In the genomic region with DNA sequence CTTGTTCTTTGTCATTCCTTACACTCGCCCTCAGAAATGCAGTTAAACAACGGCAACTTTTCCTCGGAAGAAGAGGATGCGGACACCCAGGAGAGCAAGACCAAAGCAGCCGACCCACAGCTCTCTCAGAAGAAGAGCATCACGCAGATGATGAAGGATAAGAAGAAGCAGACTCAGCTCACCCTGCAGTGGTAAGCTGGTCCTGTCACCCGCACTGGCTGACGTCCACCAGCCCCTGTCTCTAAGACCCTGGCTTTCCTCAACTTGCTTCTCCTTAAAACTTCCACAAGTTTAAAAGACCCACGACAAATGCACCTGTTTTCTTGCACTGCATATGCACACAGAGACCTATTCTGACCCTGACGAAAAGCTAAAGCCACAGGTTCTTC, we compare ENCODE assay signal across 9 mouse cellular contexts. TPM values are rescaled to one million over a fixed set of nuclear protein-coding genes. Genes with fewer than 3 reads are reported as not detected.
A peak's percentile ranks its signal among the peaks of the same experiment; 100 is the strongest.
DNase-seq lines count a peak whose midpoint lies in the region; ATAC-seq and TF ChIP-seq lines count a peak whose summit lies in the region.
"Had no signal": no experiment of that assay in that cellular context is flagged by ENCODE, and none has a peak within 500 bp of the region (broad histone marks: within the 10 kb centered on the region; RNA-seq: fewer than 3 reads in every experiment).

No protein-coding gene starts in this region.

- H3K9ac ChIP-seq in forebrain, embryonic 12.5 days, result no peak overlapping the region
- no peak overlapping the region for H3K9ac ChIP-seq in limb, embryonic 14.5 days (ENCODE audit: low read depth, low read length, severe bottlenecking)
- no peak overlapping the region for H3K9ac ChIP-seq in stomach, embryonic 14.5 days (replicated peaks; ENCODE audit: low read depth, low read length)

- peaks cover 16% of the 10 kb centered on the region for H3K4me1 ChIP-seq in megakaryocyte, embryonic 14.5 days
- peaks cover 11% of the 10 kb centered on the region for H3K4me1 ChIP-seq in forebrain, embryonic 12.5 days
- H3K4me1 ChIP-seq in limb, embryonic 14.5 days (ENCODE audit: control insufficient read depth, insufficient read depth, low read length), result peaks cover 4% of the 10 kb centered on the region; the same call in 1 of the 2 replicates
- no peaks in the 10 kb centered on the region for H3K4me1 ChIP-seq in stomach, embryonic 14.5 days (ENCODE audit: control insufficient read depth, insufficient read depth, low read length)

- H3K9me3 ChIP-seq in megakaryocyte, embryonic 14.5 days, result 0 out of 2 replicates have a peak, but pooled peaks cover 7% of the 10 kb centered on the region
- no peaks in the 10 kb centered on the region for H3K9me3 ChIP-seq in forebrain, embryonic 12.5 days
- H3K9me3 ChIP-seq in limb, embryonic 14.5 days (ENCODE audit: control insufficient read depth, low read length), result no peaks in the 10 kb centered on the region
- H3K9me3 ChIP-seq in stomach, embryonic 14.5 days (ENCODE audit: control insufficient read depth, low read depth, low read length), result no peaks in the 10 kb centered on the region

- peak overlapping the region; percentile 98 for H3K4me2 ChIP-seq in forebrain, embryonic 12.5 days
- peak overlapping the region; percentile 75 for H3K4me2 ChIP-seq in limb, embryonic 14.5 days (replicated peaks; ENCODE audit: low read depth, low read length, severe bottlenecking)
- H3K4me2 ChIP-seq in stomach, embryonic 14.5 days (replicated peaks; ENCODE audit: low read depth, low read length), result peak overlapping the region; percentile 72

- no peak for ATAC-seq in megakaryocyte, adult 5-6 weeks (ENCODE audit: poor library complexity, severe bottlenecking)
- ATAC-seq in forebrain, embryonic 12.5 days (ENCODE audit: low FRiP score), result no peak; the same call in 1 of the 2 replicates
- ATAC-seq in limb, embryonic 14.5 days (ENCODE audit: low FRiP score, low read depth), result no peak
- ATAC-seq in stomach, embryonic 14.5 days (ENCODE audit: insufficient number of reproducible peaks, insufficient read depth, low FRiP score, low read depth), result no peak
- ATAC-seq in CD4-positive, CD25-positive, alpha-beta regulatory T cell, adult 4 months, result no peak

- WGBS in forebrain, embryonic 12.5 days, result 3% methylated on average over 10 of the region's 10 CpGs
- WGBS in limb, embryonic 14.5 days, result 18% methylated on average over 10 of the region's 10 CpGs
- WGBS in stomach, embryonic 14.5 days, result 16% methylated on average over 10 of the region's 10 CpGs

- no peak for DNase-seq in limb, embryonic 14.5 days (ENCODE audit: low spot score)
- DNase-seq in urinary bladder, postnatal 10 days (ENCODE audit: low spot score), result no peak
- no peak for DNase-seq in right cerebral cortex, adult 18-20 months

- H3K36me3 ChIP-seq in megakaryocyte, embryonic 14.5 days (replicated peaks; ENCODE audit: low read length), result no peaks in the 10 kb centered on the region
- no peaks in the 10 kb centered on the region for H3K36me3 ChIP-seq in forebrain, embryonic 12.5 days (replicated peaks)
- no peaks in the 10 kb centered on the region for H3K36me3 ChIP-seq in limb, embryonic 14.5 days (ENCODE audit: control insufficient read depth, insufficient read depth, low read length)
- H3K36me3 ChIP-seq in stomach, embryonic 14.5 days (ENCODE audit: control insufficient read depth, insufficient read depth, low read length), result no peaks in the 10 kb centered on the region

- peak overlapping the region; percentile 89 for H3K4me3 ChIP-seq in megakaryocyte, embryonic 14.5 days (replicated peaks)
- H3K4me3 ChIP-seq in forebrain, embryonic 12.5 days (replicated peaks), result peak overlapping the region; percentile 51
- peak overlapping the region; percentile 39 for H3K4me3 ChIP-seq in limb, embryonic 14.5 days (replicated peaks; ENCODE audit: low read length)
- peak overlapping the region; percentile 43 for H3K4me3 ChIP-seq in stomach, embryonic 14.5 days (ENCODE audit: low read depth, low read length)

- no peak overlapping the region for H3K27ac ChIP-seq in forebrain, embryonic 12.5 days
- H3K27ac ChIP-seq in limb, embryonic 14.5 days (replicated peaks; ENCODE audit: low read depth, low read length), result no peak overlapping the region
- no peak overlapping the region for H3K27ac ChIP-seq in stomach, embryonic 14.5 days (ENCODE audit: low read length)

- H3K27me3 ChIP-seq in megakaryocyte, embryonic 14.5 days (replicated peaks), result peaks cover 29% of the 10 kb centered on the region
- H3K27me3 ChIP-seq in forebrain, embryonic 12.5 days, result peaks cover 29% of the 10 kb centered on the region
- peaks cover 21% of the 10 kb centered on the region for H3K27me3 ChIP-seq in limb, embryonic 14.5 days (ENCODE audit: control insufficient read depth, insufficient read depth, low read length)
- 0 out of 2 replicates have a peak, but pooled peaks cover 4% of the 10 kb centered on the region for H3K27me3 ChIP-seq in stomach, embryonic 14.5 days (ENCODE audit: control insufficient read depth, insufficient read depth, low read length)

- no peak for TF ChIP-seq POLR2A in limb, embryonic 14.5 days (IDR thresholded peaks at IDR 0.05; ENCODE audit: borderline replicate concordance, extremely low read depth, insufficient read depth, insufficient read length)

RNA-seq across cellular contexts. Expression of a gene that starts 0.7 kb away (rescaled TPM):
- polyA plus RNA-seq in megakaryocyte, embryonic 14.5 days (2012; ENCODE audit: insufficient read depth, low replicate concordance), result not detected in 2 replicates
- total RNA-seq in megakaryocyte, adult 5-6 weeks (2015), result not detected in 2 replicates
- not detected in 2 replicates for total RNA-seq in megakaryocyte, adult 5-6 weeks (2017)
- polyA plus RNA-seq in forebrain, embryonic 12.5 days (2016; fragmentation: Nextera tagmentation; extraction: Ambion mirVana), result not detected in 2 replicates
- polyA plus RNA-seq in limb, embryonic 14.5 days (2012; rRNA removed), result not detected in 2 replicates
- not detected in 2 replicates for polyA plus RNA-seq in limb, embryonic 14.5 days (2014; fragmentation: Nextera tagmentation; extraction: Ambion mirVana)
- polyA plus RNA-seq in stomach, embryonic 14.5 days (2014; fragmentation: Nextera tagmentation; extraction: Ambion mirVana), result 1.2 and 2.3 TPM in 2 replicates
- not detected for polyA plus RNA-seq in CD4-positive, CD25-positive, alpha-beta regulatory T cell, adult 4 months (2017; shearing (Covaris generic))
- polyA plus RNA-seq: spleen, adult 2 months had no signal

RNA-seq across cellular contexts. Expression of a gene that starts 47.0 kb away (rescaled TPM):
- polyA plus RNA-seq in megakaryocyte, embryonic 14.5 days (2012; ENCODE audit: insufficient read depth, low replicate concordance), result not detected in 2 replicates
- not detected in 2 replicates for total RNA-seq in megakaryocyte, adult 5-6 weeks (2015)
- not detected in 2 replicates for total RNA-seq in megakaryocyte, adult 5-6 weeks (2017)
- polyA plus RNA-seq in forebrain, embryonic 12.5 days (2016; fragmentation: Nextera tagmentation; extraction: Ambion mirVana), result not detected in 2 replicates
- polyA plus RNA-seq in limb, embryonic 14.5 days (2012; rRNA removed), result not detected in 2 replicates
- not detected in 2 replicates for polyA plus RNA-seq in limb, embryonic 14.5 days (2014; fragmentation: Nextera tagmentation; extraction: Ambion mirVana)
- polyA plus RNA-seq in stomach, embryonic 14.5 days (2014; fragmentation: Nextera tagmentation; extraction: Ambion mirVana), result 0.14 and 0.16 TPM in 2 replicates
- polyA plus RNA-seq in CD4-positive, CD25-positive, alpha-beta regulatory T cell, adult 4 months (2017; shearing (Covaris generic)), result not detected
- polyA plus RNA-seq: spleen, adult 2 months had no signal

Comparison
In these comparisons a context has a peak if more than half of its experiments do, and no peak if none do; other contexts are left out.
1. H3K4me3 ChIP-seq: peak in every context shown above with its lines; median percentile 89 in megakaryocyte, embryonic 14.5 days; 51 in forebrain, embryonic 12.5 days; 43 in stomach, embryonic 14.5 days; 39 in limb, embryonic 14.5 days.